Mouse (Mus musculus) intestine, embryonic 16.5 days (tissue): ENCODE measurements around the gene Slc16a5. TPM values are rescaled to one million over a fixed set of nuclear protein-coding genes. Genes with fewer than 3 reads are reported as not detected.

Experiments used
- ATAC-seq: fragments of 200-750 bp; cut with Nextera tagmentation; 2 replicates; pipeline ENCODE4 v1.8.0; 2017; ENCODE audit warnings: moderate TSS enrichment, moderate library complexity
- H3K27ac ChIP-seq: fragments of 300-500 bp; sonication (generic); 2 replicates; pipeline ENCODE4 v1.5.1; 2014; ENCODE audit warnings: mild to moderate bottlenecking, low read length
- H3K27me3 ChIP-seq: fragments of 300-500 bp; sonication (generic); replicated peaks from 2 replicates; pipeline ENCODE4 v1.6.1; 2014; ENCODE audit warnings: low read length, control low read depth, mixed read lengths; ENCODE audit not compliant: control insufficient read depth, insufficient read depth
- H3K36me3 ChIP-seq: fragments of 300-500 bp; sonication (generic); 2 replicates; pipeline ENCODE4 v1.6.1; 2014; ENCODE audit warnings: low read length, control low read depth; ENCODE audit not compliant: control insufficient read depth, insufficient read depth
- H3K4me1 ChIP-seq: fragments of 300-500 bp; sonication (generic); 2 replicates; pipeline ENCODE4 v1.6.1; 2014; ENCODE audit warnings: low read length, control low read depth, mixed read lengths; ENCODE audit not compliant: control insufficient read depth, insufficient read depth
- H3K4me2 ChIP-seq: fragments of 300-500 bp; sonication (generic); 2 replicates; pipeline ENCODE4 v1.6.1; 2014; ENCODE audit warnings: low read depth, low read length, control low read depth
- H3K4me3 ChIP-seq: fragments of 300-500 bp; sonication (generic); 2 replicates; pipeline ENCODE4 v1.5.1; 2014; ENCODE audit warnings: mild to moderate bottlenecking, low read length
- H3K9ac ChIP-seq: fragments of 300-500 bp; sonication (generic); 2 replicates; pipeline ENCODE4 v1.6.1; 2014; ENCODE audit warnings: low read depth, low read length
- H3K9me3 ChIP-seq: fragments of 300-500 bp; sonication (generic); 2 replicates; pipeline ENCODE4 v1.6.1; 2016; ENCODE audit warnings: low read length, control low read depth; ENCODE audit not compliant: control insufficient read depth
- WGBS: fragments of 180-500 bp; shearing (Covaris S2); extraction: QIAGEN DNeasy Blood & Tissue Kit; methylation state at CpG from one replicate; pipeline ENCODE4 v1.1.7; 2014; 5-methylcytosine and 5-hydroxymethylcytosine counted together
- polyA plus RNA-seq: library from polyadenylated mRNA; unstranded; fragments of >200 nt; fragmentation: Nextera tagmentation; extraction: Ambion mirVana; gene quantifications from 2 replicates; pipeline ENCODE4 v1.2.1, GENCODE M21; 2015

The Slc16a5 gene
- polyA plus RNA-seq, 1 experiment from 2014 or later = 3.1 TPM

GRCm38 (mm10) chr11:115441417-115441816 lies 20.9 kb upstream of the Slc16a5 start:
- H3K4me1 ChIP-seq = peaks cover 3% of the 10 kb centered on the region
- no peaks in the 10 kb centered on the region for H3K36me3 ChIP-seq
- H3K4me2 ChIP-seq = no peak overlapping the region
- H3K27ac ChIP-seq = no peak overlapping the region
- WGBS = 50% methylated on average over 15 of the region's 15 CpGs
- H3K4me3 ChIP-seq = no peak overlapping the region
- H3K9ac ChIP-seq = no peak overlapping the region
- no peaks in the 10 kb centered on the region for H3K9me3 ChIP-seq
- no peak for ATAC-seq
- no peaks in the 10 kb centered on the region for H3K27me3 ChIP-seq

GRCm38 (mm10) chr11:115446906-115447305 lies 15.4 kb upstream of the Slc16a5 start:
- WGBS = 38% methylated on average over 3 of the region's 3 CpGs
- no peak for ATAC-seq
- Histone ChIP-seq H3K4me2 (peak overlapping the region; percentile 9; the same call in 1 of the 2 replicates), H3K27me3 (no peaks in the 10 kb centered on the region), H3K9me3 (no peaks in the 10 kb centered on the region), H3K4me1 (peaks cover 42% of the 10 kb centered on the region), H3K9ac (peak overlapping the region; percentile 50), H3K27ac (peak overlapping the region; percentile 92), H3K4me3 (no peak overlapping the region; the same call in 1 of the 2 replicates), H3K36me3 (no peaks in the 10 kb centered on the region)

GRCm38 (mm10) chr11:115447321-115447885 lies 14.9 kb upstream of the Slc16a5 start:
- no peaks in the 10 kb centered on the region for H3K9me3 ChIP-seq
- peak overlapping the region; percentile 92 for H3K27ac ChIP-seq
- H3K27me3 ChIP-seq = no peaks in the 10 kb centered on the region
- peak overlapping the region; percentile 50 for H3K9ac ChIP-seq
- H3K36me3 ChIP-seq = no peaks in the 10 kb centered on the region
- peaks cover 42% of the 10 kb centered on the region for H3K4me1 ChIP-seq
- 66% methylated on average over 11 of the region's 11 CpGs for WGBS
- H3K4me3 ChIP-seq = peak overlapping the region; percentile 21
- peak; percentile 8; the same call in 1 of the 2 replicates for ATAC-seq
- H3K4me2 ChIP-seq = peak overlapping the region; percentile 32

- peaks cover 42% of the 10 kb centered on the region for H3K4me1 ChIP-seq
- ATAC-seq = peak; percentile 65
- H3K27me3 ChIP-seq = no peaks in the 10 kb centered on the region
- peak overlapping the region; percentile 92 for H3K27ac ChIP-seq
- H3K36me3 ChIP-seq = no peaks in the 10 kb centered on the region
- peak overlapping the region; percentile 21 for H3K4me3 ChIP-seq
- 73% methylated on average over 16 of the region's 16 CpGs for WGBS
- H3K9me3 ChIP-seq = no peaks in the 10 kb centered on the region
- peak overlapping the region; percentile 50 for H3K9ac ChIP-seq
- H3K4me2 ChIP-seq = peak overlapping the region; percentile 32
These were observed 14.2 kb upstream of the Slc16a5 start for GRCm38 (mm10) chr11:115448075-115448474.

- peak overlapping the region; percentile 35; the same call in 1 of the 2 replicates for H3K9ac ChIP-seq
- peak overlapping the region; percentile 39 for H3K4me2 ChIP-seq
- WGBS = 38% methylated on average over 7 of the region's 7 CpGs
- no peaks in the 10 kb centered on the region for H3K9me3 ChIP-seq
- no peak overlapping the region for H3K4me3 ChIP-seq
- ATAC-seq = peak; percentile 61
- H3K4me1 ChIP-seq = peaks cover 42% of the 10 kb centered on the region
- no peaks in the 10 kb centered on the region for H3K36me3 ChIP-seq
- H3K27me3 ChIP-seq = no peaks in the 10 kb centered on the region
- peak overlapping the region; percentile 92 for H3K27ac ChIP-seq
These were observed 13.3 kb upstream of the Slc16a5 start for GRCm38 (mm10) chr11:115448998-115449397.

- 49% methylated on average over 7 of the region's 7 CpGs for WGBS
- Histone ChIP-seq H3K9ac (peak overlapping the region; percentile 19; the same call in 1 of the 2 replicates), H3K4me3 (no peak overlapping the region), H3K27ac (peak overlapping the region; percentile 92), H3K4me1 (peaks cover 42% of the 10 kb centered on the region), H3K4me2 (peak overlapping the region; percentile 39), H3K9me3 (no peaks in the 10 kb centered on the region), H3K27me3 (no peaks in the 10 kb centered on the region), H3K36me3 (no peaks in the 10 kb centered on the region)
- peak; percentile 75 for ATAC-seq
These were observed 12.1 kb upstream of the Slc16a5 start for GRCm38 (mm10) chr11:115450176-115450575.

- H3K9ac ChIP-seq = no peak overlapping the region
- no peak overlapping the region for H3K27ac ChIP-seq
- WGBS = 79% methylated on average over 8 of the region's 8 CpGs
These were observed 10.5 kb upstream of the Slc16a5 start for GRCm38 (mm10) chr11:115451781-115452241.

GRCm38 (mm10) chr11:115452281-115452860 lies 9.9 kb upstream of the Slc16a5 start:
- WGBS = 83% methylated on average over 7 of the region's 7 CpGs
- no peak overlapping the region for H3K27ac ChIP-seq

More at GRCm38 (mm10) chr11:115451781-115452241, 10.5 kb upstream of the Slc16a5 start:
- no peak for ATAC-seq
- no peaks in the 10 kb centered on the region for H3K36me3 ChIP-seq
- H3K4me1 ChIP-seq = peaks cover 39% of the 10 kb centered on the region
- no peaks in the 10 kb centered on the region for H3K9me3 ChIP-seq
- H3K4me2 ChIP-seq = no peak overlapping the region
- H3K4me3 ChIP-seq = no peak overlapping the region
- no peaks in the 10 kb centered on the region for H3K27me3 ChIP-seq

GRCm38 (mm10) chr11:115453306-115453705 lies 9.0 kb upstream of the Slc16a5 start:
- no peaks in the 10 kb centered on the region for H3K36me3 ChIP-seq
- no peak overlapping the region for H3K4me2 ChIP-seq
- ATAC-seq = no peak
- no peak overlapping the region for H3K9ac ChIP-seq
- WGBS = 63% methylated on average over 4 of the region's 4 CpGs
- no peak overlapping the region; the same call in 1 of the 2 replicates for H3K27ac ChIP-seq
- H3K4me1 ChIP-seq = peaks cover 34% of the 10 kb centered on the region
- no peaks in the 10 kb centered on the region for H3K9me3 ChIP-seq
- no peaks in the 10 kb centered on the region for H3K27me3 ChIP-seq
- H3K4me3 ChIP-seq = no peak overlapping the region

More at GRCm38 (mm10) chr11:115452281-115452860, 9.9 kb upstream of the Slc16a5 start:
- Histone ChIP-seq H3K4me1 (peaks cover 40% of the 10 kb centered on the region), H3K4me2 (no peak overlapping the region), H3K9me3 (no peaks in the 10 kb centered on the region), H3K36me3 (no peaks in the 10 kb centered on the region), H3K27me3 (no peaks in the 10 kb centered on the region), H3K4me3 (no peak overlapping the region), H3K9ac (no peak overlapping the region)
- ATAC-seq = no peak
